Mouse (Mus musculus) lung, adult 2 months (tissue): Measurements from ENCODE around the gene Aamp.

Source experiments
- CTCF ChIP-seq: fragments of 200-500 bp; IDR thresholded peaks from 2 replicates; pipeline ENCODE4 v1.5.1; 2011; ENCODE audit warnings: mild to moderate bottlenecking, low read length, control low read depth; ENCODE audit not compliant: insufficient read depth
- POLR2A ChIP-seq: fragments of 200-500 bp; IDR thresholded peaks from 2 replicates; pipeline ENCODE4 v1.6.1; 2011; ENCODE audit warnings: low read depth, mild to moderate bottlenecking, control low read depth, low read length, borderline replicate concordance; ENCODE audit errors: extremely low read depth

DNA sequence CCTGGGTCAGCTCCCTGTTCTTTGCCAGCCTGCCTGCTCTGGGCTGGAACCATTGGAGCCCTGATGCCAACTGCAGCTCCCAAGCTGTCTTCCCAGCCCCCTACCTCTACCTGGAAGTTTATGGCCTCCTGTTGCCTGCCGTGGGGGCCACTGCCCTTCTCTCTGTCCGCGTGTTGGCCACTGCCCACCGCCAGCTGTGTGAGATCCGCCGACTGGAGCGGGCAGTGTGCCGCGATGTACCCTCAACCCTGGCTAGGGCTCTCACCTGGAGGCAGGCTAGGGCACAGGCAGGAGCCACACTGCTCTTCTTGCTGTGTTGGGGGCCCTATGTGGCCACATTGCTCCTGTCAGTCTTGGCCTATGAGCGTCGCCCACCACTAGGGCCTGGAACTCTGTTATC lies 5.5 kb downstream of the Aamp start:
- TF ChIP-seq CTCF (no peak), POLR2A (no peak)
